Mouse (Mus musculus): ENCODE measurements around the gene Slc22a2.
"Not testable (repeated sequence)": the region's sequence is repeated elsewhere in the genome, so short reads cannot be mapped to it uniquely, and the experiment has no call there.

Gene Slc22a2

GRCm38 (mm10) chr17:12630976-12631730 lies 47.2 kb downstream of the Slc22a2 start:
- no peak for DNase-seq (ENCODE audit: extremely low read depth, insufficient read length, low spot score)

DNA sequence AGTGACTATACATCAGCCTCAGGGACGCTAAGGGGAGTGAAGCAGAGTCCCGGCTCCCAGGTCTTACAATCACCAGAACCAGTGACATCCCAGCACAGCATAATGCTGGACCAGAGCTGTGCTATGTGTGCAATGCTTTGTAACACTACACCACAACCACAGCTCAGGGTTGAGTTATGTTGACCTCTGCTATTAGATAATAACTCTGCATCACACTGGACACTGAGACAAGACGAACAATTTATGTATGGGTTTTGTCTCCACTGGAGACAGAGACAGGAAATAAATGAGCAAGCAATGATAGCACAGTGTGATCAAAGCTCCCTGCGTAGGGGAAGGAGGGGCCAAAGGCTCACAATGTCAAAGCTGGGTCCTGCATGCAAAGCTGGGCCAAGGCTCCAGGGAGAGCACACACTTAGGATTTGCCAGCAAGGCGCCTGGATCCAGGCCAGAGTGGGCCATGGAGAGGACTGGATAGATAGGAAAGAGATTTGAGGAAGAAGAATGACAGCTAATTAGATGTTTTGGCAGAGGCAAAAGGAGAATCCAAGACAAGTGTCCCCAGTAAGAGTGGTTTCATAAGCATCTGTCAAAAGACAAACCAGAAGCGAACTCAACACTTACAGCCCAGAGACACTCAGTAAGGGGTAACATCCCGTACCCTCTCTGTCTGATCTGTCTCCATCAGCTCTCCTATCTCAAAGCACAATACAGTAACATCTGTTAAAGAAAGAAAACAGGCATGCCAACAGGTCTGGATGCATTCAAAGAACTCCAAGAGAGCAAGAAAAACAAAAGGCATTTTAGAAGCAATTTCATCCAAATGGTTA lies 48.1 kb downstream of the Slc22a2 start:
- no peak for DNase-seq (ENCODE audit: extremely low read depth, insufficient read length, low spot score)

- no peak for DNase-seq (ENCODE audit: extremely low read depth, insufficient read length, low spot score)
Measured at GRCm38 (mm10) chr17:12634814-12635213, 50.9 kb downstream of the Slc22a2 start.

- no peak for DNase-seq (ENCODE audit: extremely low read depth, insufficient read length, low spot score)
Measured at GRCm38 (mm10) chr17:12639585-12639984, 55.7 kb downstream of the Slc22a2 start.

- no peak for DNase-seq (ENCODE audit: extremely low read depth, insufficient read length, low spot score)
Measured at GRCm38 (mm10) chr17:12641087-12641486, 57.2 kb downstream of the Slc22a2 start.

DNA sequence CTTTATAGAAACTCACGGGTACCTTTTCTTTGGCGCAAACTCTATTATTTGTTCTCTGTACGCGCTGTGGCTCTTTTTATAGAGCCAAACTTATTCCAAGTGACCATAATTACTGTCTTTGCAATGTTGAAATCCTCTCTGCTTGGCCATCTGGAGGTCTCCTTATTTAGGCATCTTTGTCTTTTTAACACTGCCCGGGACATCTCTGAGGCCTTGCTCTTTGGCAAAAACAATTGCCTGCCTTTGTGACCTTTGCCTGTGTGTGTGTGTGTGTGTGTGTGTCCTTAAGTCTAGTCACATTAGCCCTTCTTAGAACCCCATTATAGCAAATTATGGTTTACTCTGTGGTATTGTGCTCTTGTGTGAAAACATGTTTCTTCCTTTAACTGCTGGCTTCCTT lies 61.5 kb downstream of the Slc22a2 start:
- DNase-seq (ENCODE audit: extremely low read depth, insufficient read length, low spot score), result no peak

DNA sequence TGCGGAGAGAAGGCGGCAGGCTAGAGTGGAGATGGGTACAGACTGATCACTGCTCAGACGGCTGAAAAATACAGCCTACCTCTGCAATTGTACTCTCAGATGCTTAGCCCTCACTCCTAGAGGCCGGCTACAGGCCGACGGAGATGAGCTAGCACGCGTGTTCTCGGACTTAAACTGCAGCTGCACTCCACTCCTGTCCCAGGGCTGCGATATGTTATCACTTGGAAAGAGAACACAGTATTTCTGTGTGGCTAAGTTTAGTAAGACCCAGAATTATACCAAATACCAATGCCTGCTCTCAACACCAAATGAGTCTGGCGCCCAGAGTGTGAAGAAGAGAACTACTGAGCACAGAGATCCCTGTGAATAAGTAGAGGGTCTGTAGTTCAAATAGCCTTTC lies 68.7 kb downstream of the Slc22a2 start:
- no peak for DNase-seq (ENCODE audit: extremely low read depth, insufficient read length, low spot score)

- no peak for DNase-seq (ENCODE audit: extremely low read depth, insufficient read length, low spot score)
Measured at GRCm38 (mm10) chr17:12654061-12654460, 70.1 kb downstream of the Slc22a2 start.

DNA sequence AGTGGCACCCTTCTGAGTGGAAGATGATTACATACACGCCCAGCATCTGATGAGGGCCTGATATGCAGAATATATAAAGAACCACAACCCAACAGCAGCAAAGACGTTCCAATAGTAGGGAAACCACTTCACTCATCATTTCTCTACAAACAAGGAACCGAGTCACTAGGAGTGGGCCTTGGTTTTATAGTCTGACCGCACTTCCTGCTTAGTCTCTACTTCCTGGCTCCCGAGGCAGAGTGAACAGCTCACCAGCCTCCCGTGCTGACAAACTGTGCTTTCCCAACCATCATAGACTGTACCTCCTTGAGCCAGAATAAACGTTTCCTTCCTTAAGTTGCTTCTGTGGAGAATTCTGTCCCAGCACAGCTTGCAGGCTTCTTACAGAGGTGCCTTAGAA lies 71.9 kb downstream of the Slc22a2 start:
- no peak for DNase-seq (ENCODE audit: extremely low read depth, insufficient read length, low spot score)

DNA sequence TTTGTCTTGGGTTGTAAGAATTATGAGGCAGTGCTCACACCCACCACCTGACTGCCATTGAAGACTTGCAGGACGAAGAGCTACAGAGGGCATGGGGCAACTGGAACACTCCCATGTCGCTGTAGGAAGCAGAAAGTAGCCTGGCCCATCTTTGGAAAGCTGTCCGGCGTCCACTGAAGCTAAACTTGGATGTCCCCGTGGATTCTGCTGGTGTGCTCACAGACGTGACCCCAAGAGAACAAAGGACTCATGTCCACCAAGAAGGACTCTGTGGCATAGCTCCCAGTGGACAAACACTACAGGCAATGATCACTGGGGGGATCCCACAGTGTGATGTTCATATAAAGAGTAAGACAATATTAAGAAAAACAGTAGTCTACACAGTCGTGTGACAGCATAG lies 74.9 kb downstream of the Slc22a2 start:
- no peak for DNase-seq (ENCODE audit: extremely low read depth, insufficient read length, low spot score)

DNA sequence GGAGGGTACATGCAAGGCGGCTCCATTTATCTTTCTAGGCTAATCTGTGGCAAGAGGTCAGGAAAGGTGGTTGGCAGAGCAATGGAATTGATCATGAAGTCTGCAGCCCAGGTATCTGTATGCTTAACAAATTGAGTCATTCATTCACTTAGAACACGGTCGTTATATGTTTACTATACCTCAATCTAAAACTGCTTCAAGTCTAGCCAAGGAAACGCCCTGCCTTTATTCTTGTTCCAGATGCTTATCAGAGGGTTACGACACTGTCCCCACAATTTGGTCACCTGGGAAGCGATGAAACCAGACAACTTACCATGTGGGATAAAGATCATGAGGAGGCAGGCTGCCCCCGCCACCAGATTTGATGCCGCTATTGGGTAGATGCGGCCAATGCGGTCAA lies 75.3 kb downstream of the Slc22a2 start:
- no peak for DNase-seq (ENCODE audit: extremely low read depth, insufficient read length, low spot score)

- DNase-seq (ENCODE audit: extremely low read depth, insufficient read length, low spot score), result no peak
Measured at GRCm38 (mm10) chr17:12660572-12661260, 76.8 kb downstream of the Slc22a2 start.

DNA sequence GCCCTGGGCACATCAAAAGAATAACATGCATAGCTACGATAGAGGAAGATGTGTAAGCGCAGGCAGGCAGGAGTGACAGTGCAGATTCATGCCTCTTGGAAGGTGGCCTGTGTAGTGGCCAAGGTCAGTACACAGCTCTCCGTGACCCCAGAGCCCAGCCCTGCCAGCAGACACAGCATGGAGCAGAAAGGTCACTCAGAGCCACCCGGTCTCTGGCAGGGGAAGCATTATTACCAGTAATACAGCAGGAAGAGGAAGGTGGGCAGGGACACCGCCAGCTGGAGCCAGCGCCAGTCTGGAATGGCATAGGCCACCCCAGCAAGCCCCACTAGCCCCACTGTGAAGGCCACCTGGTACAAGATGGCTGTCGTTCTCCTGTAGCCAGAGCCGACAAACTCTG lies 80.2 kb downstream of the Slc22a2 start:
- DNase-seq (ENCODE audit: extremely low read depth, insufficient read length, low spot score), result no peak

DNA sequence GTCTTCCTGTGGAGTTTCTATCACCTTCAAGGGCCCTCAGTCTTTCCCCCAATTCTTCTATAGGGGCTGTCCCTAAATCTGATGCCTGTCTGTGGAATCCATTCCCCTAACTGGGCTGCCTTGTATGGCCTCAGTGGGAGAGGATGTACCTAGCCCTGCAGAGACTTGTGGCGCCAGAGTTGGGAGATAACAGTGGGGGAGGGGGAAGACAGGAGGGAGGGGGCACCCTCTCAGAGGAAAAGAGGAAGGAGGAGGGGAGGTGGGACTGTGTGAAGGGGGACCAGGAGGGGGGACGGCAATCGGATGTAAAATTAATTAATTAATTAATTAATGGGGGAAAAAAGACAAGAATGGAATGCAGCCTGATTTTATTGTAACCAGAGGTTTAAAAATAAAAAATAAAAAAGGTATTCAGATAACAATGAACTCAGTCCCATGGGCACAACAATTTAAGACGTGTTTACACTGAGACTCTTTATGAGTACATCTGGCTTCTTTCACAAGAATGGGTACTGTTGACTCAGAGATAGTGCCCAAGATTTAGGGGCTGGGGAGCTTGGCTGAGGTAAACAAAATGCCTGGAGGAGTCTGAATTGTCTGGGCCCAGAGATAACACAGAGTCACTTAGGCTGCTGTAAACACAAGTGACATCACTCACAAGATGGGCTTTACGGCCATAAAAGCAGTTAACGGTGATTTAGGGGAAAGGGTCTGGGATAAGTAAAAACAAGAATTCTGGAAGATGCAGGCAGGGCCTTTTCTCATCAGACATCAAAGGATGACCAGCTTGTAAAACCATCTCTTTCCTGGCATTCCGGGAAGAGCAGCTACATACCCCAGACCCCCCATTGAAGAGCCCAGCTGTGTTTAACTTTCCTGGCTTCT lies 84.8 kb downstream of the Slc22a2 start:
- no peak for DNase-seq (ENCODE audit: extremely low read depth, insufficient read length, low spot score)

DNA sequence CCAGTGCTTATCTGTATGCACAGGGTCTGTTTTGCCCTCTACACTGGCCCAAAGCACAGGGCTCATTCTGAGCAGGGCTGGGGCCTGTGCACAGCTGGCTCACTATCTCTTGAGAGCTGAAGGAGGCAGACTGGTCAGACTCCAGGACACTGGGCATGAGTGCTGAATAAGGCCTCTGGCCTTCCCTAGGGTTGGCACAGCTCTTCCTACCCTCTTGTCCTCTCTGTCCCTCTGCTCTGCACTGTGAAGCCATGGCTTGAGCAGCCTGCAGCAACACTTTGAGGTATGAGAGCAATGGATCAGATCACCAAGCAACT lies 85.4 kb downstream of the Slc22a2 start:
- DNase-seq (ENCODE audit: extremely low read depth, insufficient read length, low spot score), result no peak

- no peak for DNase-seq (ENCODE audit: extremely low read depth, insufficient read length, low spot score)
Measured at GRCm38 (mm10) chr17:12671029-12671605, 87.2 kb downstream of the Slc22a2 start.

DNA sequence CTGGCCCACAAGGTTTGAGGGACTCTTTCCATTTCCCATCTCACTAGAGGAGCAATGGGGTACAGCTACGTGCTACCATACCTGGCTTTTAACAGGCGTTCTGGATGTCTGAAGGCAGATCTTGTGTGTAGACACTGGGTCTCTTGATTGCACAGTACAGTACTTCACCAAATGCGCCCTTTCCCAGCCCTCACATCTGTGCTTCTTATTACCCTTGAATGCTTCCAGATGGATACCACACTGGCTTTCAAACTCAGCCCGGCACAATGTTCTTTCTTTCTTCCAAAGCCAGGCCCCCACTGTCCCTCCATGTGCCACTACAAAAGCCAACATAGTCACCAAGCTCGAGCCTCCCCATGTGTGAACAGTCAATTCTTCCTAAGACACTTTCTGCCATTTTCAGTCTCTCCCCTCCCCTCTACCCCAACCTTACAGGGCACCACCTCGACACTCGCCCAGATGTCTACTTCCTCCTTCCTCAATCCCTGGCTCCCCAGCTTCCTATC lies 88.4 kb downstream of the Slc22a2 start:
- DNase-seq (ENCODE audit: extremely low read depth, insufficient read length, low spot score), result no peak

GRCm38 (mm10) chr17:12673871-12674270 lies 89.9 kb downstream of the Slc22a2 start:
- no peak for DNase-seq (ENCODE audit: extremely low read depth, insufficient read length, low spot score)

GRCm38 (mm10) chr17:12674980-12675379 lies 91.0 kb downstream of the Slc22a2 start:
- not testable (repeated sequence) for DNase-seq (ENCODE audit: extremely low read depth, insufficient read length, low spot score)

GRCm38 (mm10) chr17:12675646-12676045 lies 91.7 kb downstream of the Slc22a2 start, which contains the start of gene Slc22a1:
Gene Slc22a1 (minus strand): TSS chr17:12675829.
- DNase-seq (ENCODE audit: extremely low read depth, insufficient read length, low spot score), result no peak

Data from 3134 (cell line).